Mouse (Mus musculus) cerebellum, adult 9-11 months (tissue): ENCODE data around the gene Vmn1r11.

Experiments used
- DNase-seq: peaks from one replicate; pipeline ENCODE4 v3.0.0; 2022

Gene Vmn1r11

DNA sequence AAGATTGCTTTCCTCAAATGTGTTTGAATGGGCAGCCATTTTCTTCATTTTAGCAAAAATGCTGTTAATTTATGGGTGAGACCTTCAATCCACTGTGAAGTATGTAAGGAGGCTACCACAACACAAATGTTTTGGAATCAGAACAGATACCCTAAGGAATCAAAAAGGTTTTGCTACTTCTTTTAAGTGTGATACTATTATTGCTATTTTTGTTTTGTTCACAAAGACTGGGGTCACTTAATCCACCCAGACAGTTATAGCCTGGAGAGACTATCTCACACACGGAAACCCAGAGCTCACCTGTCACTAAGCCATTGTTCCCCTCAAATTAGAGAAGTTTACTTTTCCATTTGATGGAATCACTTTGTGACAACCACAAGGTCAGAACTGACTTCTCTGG, at the start of gene Vmn1r11:
Gene Vmn1r11 (plus strand): TSS at position 301 of the 400 bp plus-strand sequence.
- DNase-seq = no peak

DNA sequence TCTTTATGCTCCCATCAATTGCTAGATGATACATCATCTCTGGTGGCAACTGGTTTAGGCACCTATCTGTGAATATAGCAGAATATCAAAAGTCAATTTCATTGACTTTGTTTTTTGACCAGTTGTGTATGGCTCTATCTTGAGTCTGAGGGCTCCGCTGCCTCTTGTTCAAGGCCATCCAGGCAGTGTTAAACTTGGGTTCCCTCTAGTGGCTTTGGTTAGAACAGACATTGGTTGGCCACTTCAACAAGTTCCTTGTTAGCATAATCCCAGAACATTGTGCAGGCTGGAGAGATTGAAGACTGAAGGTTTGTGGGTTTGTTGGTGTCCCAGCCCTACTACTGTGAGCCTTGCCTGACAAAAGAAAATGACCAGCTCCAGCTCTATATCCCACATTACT, 26.9 kb upstream of the Vmn1r11 start:
- no peak for DNase-seq

DNA sequence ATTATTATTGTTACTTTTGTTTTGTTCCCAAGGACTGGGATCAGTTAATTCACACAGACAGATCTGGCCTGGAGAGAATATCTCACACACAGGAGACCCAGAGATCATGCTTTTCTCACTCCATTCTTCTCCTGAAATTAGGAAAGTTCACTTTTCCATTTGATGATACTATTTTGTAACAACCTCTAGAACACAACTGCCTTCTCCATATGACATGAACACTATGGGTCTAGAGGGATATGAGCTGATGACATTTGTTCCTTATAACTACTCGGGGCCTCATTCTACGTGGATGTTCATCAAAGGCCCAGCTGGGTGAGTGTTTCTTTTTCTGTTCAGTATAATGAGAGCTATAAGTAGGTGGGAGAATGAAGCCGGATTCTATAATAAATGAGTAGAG, 24.1 kb upstream of the Vmn1r11 start, which contains the start of gene Vmn1r10:
Gene Vmn1r10 (plus strand): TSS at position 301 of the 400 bp plus-strand sequence.
- DNase-seq = no peak

DNA sequence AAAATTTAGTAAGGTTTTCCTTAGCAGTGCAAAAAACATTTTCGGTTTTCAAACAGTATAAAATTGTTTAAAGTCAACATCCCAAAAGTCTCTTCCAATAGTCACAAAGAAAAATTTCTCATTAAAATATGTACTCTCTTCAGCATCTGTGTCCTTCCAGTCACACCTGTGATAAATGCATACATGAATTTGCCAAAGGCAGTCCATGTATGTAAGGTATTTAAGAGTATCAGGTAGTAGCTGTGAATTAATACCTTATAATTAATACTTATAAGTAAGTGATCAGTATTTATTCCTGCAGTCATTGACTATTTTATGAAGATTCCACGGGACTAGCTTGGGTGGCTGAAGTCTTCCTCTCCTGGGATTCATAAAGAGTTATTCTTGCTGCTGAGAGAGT, 23.4 kb downstream of the Vmn1r11 start, which contains the start of gene Vmn1r12:
Gene Vmn1r12 (plus strand): TSS at position 301 of the 400 bp plus-strand sequence.
- no peak for DNase-seq
